Mouse (Mus musculus) left cerebral cortex, postnatal 14 days (tissue): Measurements from ENCODE around the gene B4galt7. TPM values are rescaled to one million over a fixed set of nuclear protein-coding genes. Genes with fewer than 3 reads are reported as not detected.
"Not testable (repeated sequence)": the region's sequence is repeated elsewhere in the genome, so short reads cannot be mapped to it uniquely, and the experiment has no call there.

ENCODE experiments used
- DNase-seq, 2 experiments: peaks; one replicate each; pipeline ENCODE4 v3.0.0; 2021 to 2022; ENCODE audit warnings: low spot score in 2 of 2, mixed read lengths in 1 of 2
- intact Hi-C: fragments of 180-260 bp; cut with DNase I; formaldehyde crosslinking; loops from one replicate; pipeline ENCODE4 v1.15.1; 2025
- total RNA-seq, 2 experiments: library from RNA; stranded (reverse); gene quantifications; 2 replicates each; pipeline ENCODE4 v1.2.3; 2021

B4galt7 gene
- total RNA-seq, 2 experiments from 2014 or later: 22.6 to 23.3 TPM

DNA sequence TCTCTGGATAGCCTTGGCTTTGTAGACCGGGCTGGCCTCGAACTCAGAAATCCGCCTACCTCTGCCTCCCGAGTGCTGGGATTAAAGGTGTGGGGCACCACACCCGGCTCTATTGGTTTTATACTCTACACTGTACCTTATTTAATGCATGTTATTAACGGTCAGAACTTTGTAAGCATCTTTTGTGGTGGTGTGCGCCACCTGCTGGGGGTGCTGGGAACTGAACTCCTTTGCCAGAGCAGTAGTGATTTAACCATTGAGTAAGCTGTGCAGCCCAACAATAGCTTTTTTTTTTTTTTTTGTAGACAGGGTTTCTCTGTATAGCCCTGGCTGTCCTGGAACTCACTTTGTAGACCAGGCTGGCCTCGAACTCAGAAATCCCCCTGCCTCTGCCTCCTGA, 40.8 kb downstream of the B4galt7 start:
- intact Hi-C loops: not testable (repeated sequence)

DNA sequence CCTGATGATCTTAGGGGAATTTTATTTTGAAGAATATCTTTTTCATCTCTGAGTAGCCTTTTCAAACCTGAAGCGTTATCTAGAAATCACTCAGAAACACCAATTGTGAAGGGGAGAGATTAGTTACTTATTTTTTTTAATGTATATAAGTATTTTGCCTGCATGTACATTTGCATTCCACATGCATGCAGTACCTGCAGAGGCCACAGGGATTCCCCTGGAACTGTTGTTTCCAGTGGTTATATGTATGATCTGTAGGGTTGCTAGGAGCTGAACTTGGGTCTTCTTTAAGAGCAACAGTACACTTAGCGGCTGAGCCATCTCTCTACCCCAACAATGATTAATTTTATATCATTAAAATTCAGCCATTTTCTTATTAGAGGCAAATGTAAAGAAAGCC, 44.8 kb downstream of the B4galt7 start:
- intact Hi-C loops: no loop called here
- peak; percentile 22 to 42 for DNase-seq

More for the DNA sequence above, 40.8 kb downstream of the B4galt7 start:
- DNase-seq: peak; percentile 82 to 83

DNA sequence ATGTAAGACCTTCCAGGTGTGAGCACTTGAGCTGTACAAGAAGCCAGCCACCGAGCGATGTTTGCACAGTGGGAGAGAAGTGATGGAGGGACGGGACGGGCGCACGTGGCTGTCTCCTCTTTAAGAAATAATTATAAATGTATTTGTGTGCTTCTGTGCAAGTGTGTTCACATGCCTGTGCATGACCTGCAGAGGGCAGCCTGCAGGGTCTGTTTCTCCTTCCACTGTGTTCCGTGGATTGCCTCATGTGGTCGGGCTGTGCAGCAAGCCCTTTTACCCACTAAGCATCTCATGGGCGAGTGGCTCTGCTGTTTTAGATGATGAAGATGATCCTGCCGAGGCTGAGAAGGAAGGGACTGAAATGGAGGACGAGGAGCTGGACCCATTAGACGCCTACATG, 50.4 kb downstream of the B4galt7 start:
- DNase-seq: no peak
- intact Hi-C loops: loop anchor here (10.0 kb wide), 1 partner anchor 345 kb away; no protein-coding TSS in a partner anchor

DNA sequence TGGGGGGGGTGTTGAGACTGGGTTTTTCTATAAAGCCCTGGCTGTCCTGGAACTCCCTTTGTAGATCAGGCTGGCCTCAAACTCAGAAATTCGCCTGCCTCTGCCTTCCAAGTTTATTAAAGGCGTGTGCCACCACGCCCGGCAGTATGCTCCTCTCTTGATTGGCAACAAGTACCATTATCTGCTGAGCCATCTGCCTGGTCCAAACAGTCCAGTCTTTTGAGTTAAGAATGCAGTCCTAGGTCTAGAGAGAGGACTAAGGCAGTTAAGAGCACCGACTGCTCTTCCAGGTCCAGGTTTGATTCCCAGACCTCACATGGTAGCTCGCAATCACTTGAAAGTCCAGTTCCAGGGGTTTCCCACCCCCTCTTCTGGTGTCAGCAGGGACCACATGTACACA, 51.3 kb downstream of the B4galt7 start:
- intact Hi-C loops: loop anchor here (10.0 kb wide), 1 partner anchor 346 kb away; no protein-coding TSS in a partner anchor
- DNase-seq: no peak

Other genes starting within 250 kb of the B4galt7 start
- gene Lman2, start 237.1 kb upstream of the B4galt7 start, total RNA-seq: 10 to 100 TPM; 47.5 to 51.0 TPM
- gene Rgs14, start 230.2 kb upstream of the B4galt7 start, total RNA-seq: 10 to 100 TPM; 33.3 to 35.4 TPM
- gene Slc34a1, start 201.7 kb upstream of the B4galt7 start, total RNA-seq: under 1 TPM in 1 of 2 experiments, not detected in 1; 0.72 TPM
- under 1 TPM in 1 of 2 experiments, not detected in 1; 0.70 TPM for gene Pfn3, start 184.7 kb upstream of the B4galt7 start, total RNA-seq
- under 1 TPM in 1 of 2 experiments, not detected in 1; 0.30 TPM for gene F12, start 173.1 kb upstream of the B4galt7 start, total RNA-seq
- 10 to 100 TPM; 67.5 to 67.8 TPM for gene Grk6, start 154.8 kb upstream of the B4galt7 start, total RNA-seq
- 100 to 1,000 TPM in 1 of 2 experiments, 10 to 100 TPM in 1; 98.9 to 104 TPM for gene Prr7, start 135.6 kb upstream of the B4galt7 start, total RNA-seq
- 100 to 1,000 TPM; 326 to 327 TPM for gene Dbn1, start 111.8 kb upstream of the B4galt7 start, total RNA-seq
- 10 to 100 TPM; 66.0 to 79.4 TPM for gene Pdlim7, start 86.2 kb upstream of the B4galt7 start, total RNA-seq
- gene Dok3, start 70.6 kb upstream of the B4galt7 start, total RNA-seq: 1 to 10 TPM; 6.2 to 7.9 TPM
- 10 to 100 TPM; 47.5 to 50.9 TPM for gene Ddx41, start 63.2 kb upstream of the B4galt7 start, total RNA-seq
- gene Fam193b, start 28.8 kb upstream of the B4galt7 start, total RNA-seq: 10 to 100 TPM; 62.8 to 71.1 TPM
- 100 to 1,000 TPM; 117 to 123 TPM for gene Tmed9, start 26.2 kb upstream of the B4galt7 start, total RNA-seq
- 10 to 100 TPM; 41.2 to 49.3 TPM for gene Caml, start 23.1 kb downstream of the B4galt7 start, total RNA-seq
- 10 to 100 TPM; 37.8 to 44.3 TPM for gene Ddx46, start 35.1 kb downstream of the B4galt7 start, total RNA-seq
- 10 to 100 TPM; 86.0 to 89.1 TPM for gene B230219D22Rik, start 93.2 kb downstream of the B4galt7 start, total RNA-seq
- gene Txndc15, start 114.8 kb downstream of the B4galt7 start, total RNA-seq: 10 to 100 TPM; 68.4 to 69.2 TPM
- gene Pcbd2, start 127.5 kb downstream of the B4galt7 start, total RNA-seq: 10 to 100 TPM; 22.9 to 23.4 TPM
- under 1 TPM; 0.26 to 0.42 TPM for gene Catsper3, start 184.7 kb downstream of the B4galt7 start, total RNA-seq
- gene Pitx1, start 236.3 kb downstream of the B4galt7 start, total RNA-seq: not detected